Mouse (Mus musculus): Measurements from ENCODE around the gene Saa2. TPM values are rescaled to one million over a fixed set of nuclear protein-coding genes. Genes with fewer than 3 reads are reported as not detected.
A peak's percentile ranks its signal among the peaks of the same experiment; 100 is the strongest.

Saa2 gene
- polyA plus RNA-seq, 1 experiment from 2014 or later = not detected

GRCm38 (mm10) chr7:46796206-46796679 is 44.7 kb downstream of the Saa2 start:
- ATAC-seq (no peak; the same call in 1 of the 2 replicates), DNase-seq (ENCODE audit: low spot score) (peak; percentile 15)
- Histone ChIP-seq H3K9ac (replicated peaks; ENCODE audit: low read depth) (peak overlapping the region; percentile 84), H3K4me1 (ENCODE audit: insufficient read depth, low read depth, low read length) (peaks cover 10% of the 10 kb centered on the region; the same call in 1 of the 2 replicates), H3K27ac (ENCODE audit: low read length) (peak overlapping the region; percentile 86), H3K36me3 (ENCODE audit: insufficient read depth, low read length) (peaks cover 4% of the 10 kb centered on the region; the same call in 1 of the 2 replicates), H3K27me3 (replicated peaks; ENCODE audit: insufficient read depth, low read length) (no peaks in the 10 kb centered on the region), H3K9me3 (ENCODE audit: low read length) (no peaks in the 10 kb centered on the region), H3K4me2 (replicated peaks; ENCODE audit: low read depth, low read length) (peak overlapping the region; percentile 96), H3K4me3 (ENCODE audit: low read depth, low read length) (peak overlapping the region; percentile 87)
- TF ChIP-seq EP300 (IDR thresholded peaks at IDR 0.05) (no peak), CTCF (IDR thresholded peaks at IDR 0.05) (no peak)
- WGBS = under 1% methylated on average over 29 of the region's 31 CpGs

- Histone ChIP-seq H3K27ac (ENCODE audit: low read length) (no peak overlapping the region), H3K27me3 (replicated peaks; ENCODE audit: insufficient read depth, low read length) (no peaks in the 10 kb centered on the region), H3K9me3 (ENCODE audit: low read length) (no peaks in the 10 kb centered on the region), H3K36me3 (ENCODE audit: insufficient read depth, low read length) (peaks cover 8% of the 10 kb centered on the region; the same call in 1 of the 2 replicates), H3K4me3 (ENCODE audit: low read depth, low read length) (peak overlapping the region; percentile 87), H3K4me1 (ENCODE audit: insufficient read depth, low read depth, low read length) (peaks cover 10% of the 10 kb centered on the region; the same call in 1 of the 2 replicates), H3K9ac (replicated peaks; ENCODE audit: low read depth) (peak overlapping the region; percentile 84; the same call in 1 of the 2 replicates), H3K4me2 (replicated peaks; ENCODE audit: low read depth, low read length) (peak overlapping the region; percentile 96)
- no peak for TF ChIP-seq CTCF (IDR thresholded peaks at IDR 0.05)
- no peak for TF ChIP-seq EP300 (IDR thresholded peaks at IDR 0.05)
- DNase-seq (ENCODE audit: low spot score) (no peak), ATAC-seq (no peak)
- 44% methylated on average over 6 of the region's 6 CpGs for WGBS
These were observed 45.2 kb downstream of the Saa2 start for GRCm38 (mm10) chr7:46796779-46797178.

Other genes starting within 250 kb of the Saa2 start
- 7.2 and 8.3 TPM in 2 replicates for gene Sergef, start 112.0 kb upstream of the Saa2 start, polyA plus RNA-seq (2015; fragmentation: Nextera tagmentation; extraction: Ambion mirVana)
- 0.27 and 0.32 TPM in 2 replicates for gene Tph1, start 79.3 kb upstream of the Saa2 start, polyA plus RNA-seq (2015; fragmentation: Nextera tagmentation; extraction: Ambion mirVana)
- gene Saal1, start 41.1 kb upstream of the Saa2 start, polyA plus RNA-seq (2015; fragmentation: Nextera tagmentation; extraction: Ambion mirVana) = 9.5 and 11.1 TPM in 2 replicates
- 34.2 and 98.7 TPM in 2 replicates for gene Saa3, start 36.1 kb upstream of the Saa2 start, polyA plus RNA-seq (2015; fragmentation: Nextera tagmentation; extraction: Ambion mirVana)
- gene Saa4, start 19.2 kb upstream of the Saa2 start, polyA plus RNA-seq (2015; fragmentation: Nextera tagmentation; extraction: Ambion mirVana) = not detected in 2 replicates
- 0.65 and 0.69 TPM in 2 replicates for gene Saa1, start 8.8 kb upstream of the Saa2 start, polyA plus RNA-seq (2015; fragmentation: Nextera tagmentation; extraction: Ambion mirVana)
- 12.7 and 13.7 TPM in 2 replicates for gene Hps5, start 44.3 kb downstream of the Saa2 start, polyA plus RNA-seq (2015; fragmentation: Nextera tagmentation; extraction: Ambion mirVana)
- gene Gtf2h1, start 44.3 kb downstream of the Saa2 start, polyA plus RNA-seq (2015; fragmentation: Nextera tagmentation; extraction: Ambion mirVana) = 29.1 and 30.6 TPM in 2 replicates
- 533 and 589 TPM in 2 replicates for gene Ldha, start 89.7 kb downstream of the Saa2 start, polyA plus RNA-seq (2015; fragmentation: Nextera tagmentation; extraction: Ambion mirVana)
- gene Ldhc, start 109.4 kb downstream of the Saa2 start, polyA plus RNA-seq (2015; fragmentation: Nextera tagmentation; extraction: Ambion mirVana) = 0.11 TPM in 1 of 2 replicates, not detected in the other
- gene Tsg101, start 168.2 kb downstream of the Saa2 start, polyA plus RNA-seq (2015; fragmentation: Nextera tagmentation; extraction: Ambion mirVana) = 134 and 150 TPM in 2 replicates
- 4.1 and 6.0 TPM in 2 replicates for gene Uevld, start 206.7 kb downstream of the Saa2 start, polyA plus RNA-seq (2015; fragmentation: Nextera tagmentation; extraction: Ambion mirVana)
- not detected in 2 replicates for gene Gm9999, start 231.8 kb downstream of the Saa2 start, polyA plus RNA-seq (2015; fragmentation: Nextera tagmentation; extraction: Ambion mirVana)

Data from lung, postnatal 0 days (tissue).